Mouse (Mus musculus): Measurements from ENCODE around the gene Runx1.

DNA sequence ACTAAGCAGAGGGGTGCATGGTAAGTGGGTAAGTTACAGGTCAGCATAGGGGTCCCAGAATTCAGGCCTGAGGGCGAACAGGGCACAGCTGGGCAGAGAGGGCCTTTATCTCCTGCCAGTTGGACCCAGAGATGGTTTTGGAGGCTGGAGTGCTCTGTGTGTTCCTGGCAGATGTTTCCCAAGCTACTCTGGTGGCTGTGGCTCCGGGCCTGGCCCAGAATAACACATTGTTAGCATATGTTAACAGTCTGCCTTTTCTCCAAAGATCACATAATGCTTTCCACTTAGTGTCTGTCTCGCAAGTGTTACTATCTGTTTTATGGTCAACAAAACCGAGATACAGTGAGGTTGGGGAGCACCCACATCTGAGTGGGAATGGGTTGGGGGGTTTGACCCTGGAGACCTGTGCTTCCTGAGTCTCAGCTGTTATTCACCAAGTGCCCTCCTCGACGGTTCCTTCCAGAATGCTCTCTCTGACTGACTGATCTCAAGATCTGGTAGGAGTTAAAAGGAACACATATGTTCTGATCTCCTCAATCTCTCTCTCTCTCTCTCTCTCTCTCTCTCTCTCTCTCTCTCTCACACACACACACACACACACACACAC is 39.6 kb downstream of the Runx1 start:
- TF ChIP-seq CTCF (conservative IDR thresholded peaks at IDR 0.05; ENCODE audit: insufficient read depth, insufficient read length, low read depth, low read length): no peak
- TF ChIP-seq POLR2A (IDR thresholded peaks at IDR 0.05; ENCODE audit: low read depth, low read length): no peak

All from kidney, adult 2 months (tissue).